Mouse (Mus musculus) forebrain, embryonic 11.5 days (tissue): ENCODE data around the gene Wsb1. TPM values are rescaled to one million over a fixed set of nuclear protein-coding genes. Genes with fewer than 3 reads are reported as not detected.

Experiments
- polyA plus RNA-seq: library from polyadenylated mRNA; unstranded; fragments of >200 nt; fragmentation: Nextera tagmentation; extraction: Ambion mirVana; gene quantifications from 2 replicates; pipeline ENCODE4 v1.2.1, GENCODE M21; 2014

Gene Wsb1
- polyA plus RNA-seq, 1 experiment from 2014 or later = 371 TPM

Other genes starting within 250 kb of the Wsb1 start
- 5.2 and 7.2 TPM in 2 replicates for gene Ksr1, start 108.3 kb downstream of the Wsb1 start, polyA plus RNA-seq
- 0.40 TPM in 1 of 2 replicates, not detected in the other for gene Gm9964, start 42.2 kb upstream of the Wsb1 start, polyA plus RNA-seq
- gene Nf1, start 85.0 kb upstream of the Wsb1 start, polyA plus RNA-seq = 10.1 and 10.4 TPM in 2 replicates
- 0.39 and 1.1 TPM in 2 replicates for gene Omg, start 249.4 kb upstream of the Wsb1 start, polyA plus RNA-seq